Mouse (Mus musculus) kidney, postnatal 0 days (tissue): Measurements from ENCODE around the gene Pdzd9. TPM values are rescaled to one million over a fixed set of nuclear protein-coding genes. Genes with fewer than 3 reads are reported as not detected.

Experiments used
- ATAC-seq: fragments of 200-750 bp; cut with Nextera tagmentation; replicated peaks from 2 replicates; pipeline ENCODE4 v1.8.0; 2017; ENCODE audit warnings: low read depth, moderate number of reproducible peaks, moderate TSS enrichment, moderate library complexity; ENCODE audit not compliant: low FRiP score
- DNase-seq: peaks from one replicate; pipeline ENCODE4 v3.0.0-alpha.2; 2016; ENCODE audit warnings: low spot score
- H3K27ac ChIP-seq: fragments of 300-500 bp; sonication (generic); 2 replicates; pipeline ENCODE4 v1.5.1; 2014; ENCODE audit warnings: mild to moderate bottlenecking
- H3K27me3 ChIP-seq: fragments of 300-500 bp; sonication (generic); 2 replicates; pipeline ENCODE4 v1.6.1; 2014; ENCODE audit warnings: low read length, mixed read lengths; ENCODE audit not compliant: insufficient read depth
- H3K36me3 ChIP-seq: fragments of 300-500 bp; sonication (generic); 2 replicates; pipeline ENCODE4 v1.6.1; 2014; ENCODE audit warnings: low read length, mixed read lengths; ENCODE audit not compliant: insufficient read depth
- H3K4me1 ChIP-seq: fragments of 300-500 bp; sonication (generic); replicated peaks from 2 replicates; pipeline ENCODE4 v1.6.1; 2014; ENCODE audit warnings: antibody characterized with exemption, low read length, mixed read lengths; ENCODE audit not compliant: insufficient read depth
- H3K4me2 ChIP-seq: fragments of 300-500 bp; sonication (generic); 2 replicates; pipeline ENCODE4 v1.6.1; 2014; ENCODE audit warnings: mild to moderate bottlenecking, low read length, moderate library complexity, mixed read lengths
- H3K4me3 ChIP-seq: fragments of 300-500 bp; sonication (generic); replicated peaks from 2 replicates; pipeline ENCODE4 v1.5.1; 2014; ENCODE audit warnings: low read depth, low read length
- H3K9ac ChIP-seq: fragments of 300-500 bp; sonication (generic); 2 replicates; pipeline ENCODE4 v1.6.1; 2014; ENCODE audit warnings: low read depth, low read length
- H3K9me3 ChIP-seq: fragments of 300-500 bp; sonication (generic); replicated peaks from 2 replicates; pipeline ENCODE4 v1.6.1; 2016; ENCODE audit warnings: low read length, inconsistent platforms, mixed read lengths
- CTCF ChIP-seq: IDR thresholded peaks from 2 replicates; pipeline ENCODE4 v1.5.1; 2016; ENCODE audit warnings: antibody characterized with exemption, low read depth, mild to moderate bottlenecking, moderate library complexity
- WGBS: fragments of 180-500 bp; shearing (Covaris S2); extraction: QIAGEN DNeasy Blood & Tissue Kit; methylation state at CpG from one replicate; pipeline ENCODE4 v1.1.7; 2014; 5-methylcytosine and 5-hydroxymethylcytosine counted together
- polyA plus RNA-seq: library from polyadenylated mRNA; unstranded; fragments of >200 nt; fragmentation: Nextera tagmentation; extraction: Ambion mirVana; gene quantifications from 2 replicates; pipeline ENCODE4 v1.2.1, GENCODE M21; 2015

Gene Pdzd9
- polyA plus RNA-seq, 1 experiment from 2014 or later: 0.18 TPM

DNA sequence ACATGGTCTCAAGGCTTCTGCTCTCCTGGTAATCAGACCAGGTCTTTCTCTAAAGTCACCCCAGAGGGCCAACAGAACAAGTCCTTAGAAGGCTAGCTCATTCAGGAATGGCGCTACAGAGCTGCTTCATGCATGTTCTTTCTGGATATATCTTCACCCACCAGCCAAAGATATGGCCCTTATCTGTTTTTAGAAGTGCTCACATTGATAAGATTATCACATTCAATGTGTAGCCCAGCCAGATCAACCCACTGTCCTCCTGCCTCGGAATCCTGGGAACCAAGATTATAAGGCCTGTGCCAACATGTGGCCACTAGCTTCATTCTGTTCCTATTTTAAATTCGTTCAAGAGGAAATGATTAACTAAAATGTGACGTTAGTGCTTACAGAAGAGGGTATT, 11.9 kb upstream of the Pdzd9 start:
- no peaks in the 10 kb centered on the region for H3K27me3 ChIP-seq
- no peaks in the 10 kb centered on the region for H3K36me3 ChIP-seq
- no peak overlapping the region for H3K27ac ChIP-seq
- TF ChIP-seq CTCF: no peak
- DNase-seq: no peak
- no peaks in the 10 kb centered on the region for H3K4me1 ChIP-seq
- H3K4me3 ChIP-seq: no peak overlapping the region
- no peak overlapping the region for H3K9ac ChIP-seq
- H3K4me2 ChIP-seq: no peak overlapping the region
- WGBS: 65% methylated on average over 4 of the region's 4 CpGs
- ATAC-seq: no peak
- H3K9me3 ChIP-seq: no peaks in the 10 kb centered on the region

DNA sequence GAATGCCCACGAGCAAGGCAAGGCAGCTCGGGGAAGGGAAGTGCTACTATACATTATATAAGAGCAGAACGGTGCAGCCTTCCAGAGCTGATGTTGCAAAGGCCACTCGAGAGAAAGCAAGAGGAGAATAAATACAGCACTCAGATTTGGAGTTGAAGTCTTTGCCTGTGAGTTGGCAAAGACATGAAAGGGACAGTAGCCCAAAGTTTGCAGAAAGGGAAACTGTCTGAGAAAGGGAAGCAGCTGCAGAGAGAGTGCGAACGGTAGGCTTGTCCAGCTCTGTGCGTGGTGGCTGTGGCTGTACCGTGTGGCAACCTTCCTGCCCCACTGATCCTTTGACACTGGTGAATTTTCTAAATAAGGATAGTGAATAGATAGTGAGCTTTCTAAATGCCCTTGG, 8.9 kb upstream of the Pdzd9 start:
- 40% methylated on average over 8 of the region's 8 CpGs for WGBS
- Histone ChIP-seq H3K27ac (no peak overlapping the region), H3K27me3 (no peaks in the 10 kb centered on the region), H3K36me3 (no peaks in the 10 kb centered on the region), H3K4me2 (peak overlapping the region; percentile 87), H3K4me3 (peak overlapping the region; percentile 76), H3K9me3 (no peaks in the 10 kb centered on the region), H3K9ac (0 out of 2 replicates have a peak overlapping the region, but pooled peaks have one; percentile 89), H3K4me1 (no peaks in the 10 kb centered on the region)
- no peak for TF ChIP-seq CTCF
- no peak for ATAC-seq
- DNase-seq: no peak

DNA sequence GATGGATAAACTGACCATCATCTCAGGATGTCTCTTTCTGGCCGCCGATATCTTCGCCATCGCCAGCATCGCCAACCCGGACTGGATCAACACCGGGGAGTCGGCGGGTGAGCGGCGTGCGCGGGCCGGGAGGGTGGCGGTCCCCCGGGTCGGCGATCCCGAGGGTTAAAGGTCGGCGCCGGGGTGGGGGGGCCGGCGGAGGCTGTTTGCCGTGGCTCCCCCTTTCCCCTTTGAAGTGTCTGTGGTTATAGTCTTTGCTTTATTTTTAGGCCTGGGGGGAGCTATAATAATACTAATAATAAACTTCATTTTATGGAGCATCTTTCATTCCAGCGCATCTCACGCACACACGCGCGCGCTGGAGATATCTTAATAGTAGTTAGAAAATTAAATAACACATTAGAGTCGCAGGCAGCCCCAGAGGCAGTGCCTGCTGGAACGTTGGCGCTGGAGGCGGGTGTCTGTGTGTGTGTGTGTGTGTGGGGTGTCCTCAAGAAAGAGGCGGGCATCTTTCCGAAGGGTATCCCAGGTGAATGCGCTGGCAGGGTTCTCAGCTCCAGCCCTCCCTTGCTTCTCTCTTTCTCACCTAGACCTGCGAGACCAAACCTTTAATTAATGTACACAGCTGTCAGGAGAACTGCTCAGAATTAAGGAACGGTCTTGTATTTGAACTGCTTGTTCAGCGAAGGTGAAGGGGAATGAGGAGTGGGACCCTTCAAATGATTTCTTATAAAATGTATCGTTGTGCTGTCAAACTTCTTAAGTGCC, 7.8 kb upstream of the Pdzd9 start:
- H3K36me3 ChIP-seq: no peaks in the 10 kb centered on the region
- H3K4me1 ChIP-seq: no peaks in the 10 kb centered on the region
- peak overlapping the region; percentile 76 for H3K4me3 ChIP-seq
- ATAC-seq: peak; percentile 73; the same call in 1 of the 2 replicates
- H3K27ac ChIP-seq: peak overlapping the region; percentile 69
- H3K9ac ChIP-seq: peak overlapping the region; percentile 89
- no peak for TF ChIP-seq CTCF
- no peaks in the 10 kb centered on the region for H3K9me3 ChIP-seq
- DNase-seq: peak; percentile 38
- H3K27me3 ChIP-seq: no peaks in the 10 kb centered on the region
- 1% methylated on average over 42 of the region's 42 CpGs for WGBS
- peak overlapping the region; percentile 87 for H3K4me2 ChIP-seq

- peak within 1 kb of the TSS; percentile 76 for H3K4me3 ChIP-seq
- ATAC-seq (peak; percentile 96), DNase-seq (peak; percentile 76)
- H3K4me2 ChIP-seq: peak within 1 kb of the TSS; percentile 87
- under 1% methylated on average over 44 of the region's 44 CpGs for WGBS
- H3K27ac ChIP-seq: peak within 1 kb of the TSS; percentile 69
- no peaks in the 10 kb centered on the region for H3K9me3 ChIP-seq
- H3K36me3 ChIP-seq: no peaks in the 10 kb centered on the region
- no peaks in the 10 kb centered on the region for H3K27me3 ChIP-seq
- H3K4me1 ChIP-seq: no peaks in the 10 kb centered on the region
- TF ChIP-seq CTCF: no peak
- H3K9ac ChIP-seq: peak within 1 kb of the TSS; percentile 89
Measured at GRCm38 (mm10) chr7:120677001-120677643, 7.0 kb upstream of the Pdzd9 start, which contains the start of gene Mosmo. TSS of gene Mosmo (plus strand) at chr7:120677618.

DNA sequence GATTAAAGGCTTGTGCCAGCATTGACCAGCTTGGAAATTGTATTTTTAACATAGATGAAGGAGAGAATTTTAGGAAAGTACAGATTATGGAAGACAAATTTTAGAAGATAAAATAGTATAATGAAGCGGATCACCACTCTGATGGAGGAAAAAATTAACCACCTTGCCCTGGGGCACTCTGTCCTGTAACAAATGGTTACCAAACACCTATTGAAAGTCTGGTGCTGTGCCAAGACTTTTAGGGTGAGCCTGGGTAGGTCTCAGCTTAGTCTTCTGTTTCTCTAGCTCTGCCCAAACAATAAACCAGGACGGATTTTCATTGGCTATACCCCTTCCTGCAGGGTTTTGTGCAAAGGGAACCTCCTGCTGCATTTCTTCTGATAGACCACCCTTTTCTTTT, 1.1 kb upstream of the Pdzd9 start:
- no peaks in the 10 kb centered on the region for H3K27me3 ChIP-seq
- ATAC-seq (no peak), DNase-seq (no peak)
- H3K4me3 ChIP-seq: no peak overlapping the region
- H3K4me2 ChIP-seq: no peak overlapping the region
- no peaks in the 10 kb centered on the region for H3K36me3 ChIP-seq
- no peaks in the 10 kb centered on the region for H3K4me1 ChIP-seq
- WGBS: 63% methylated on average over 2 of the region's 2 CpGs
- H3K27ac ChIP-seq: no peak overlapping the region
- H3K9ac ChIP-seq: no peak overlapping the region
- TF ChIP-seq CTCF: no peak
- no peaks in the 10 kb centered on the region for H3K9me3 ChIP-seq

GRCm38 (mm10) chr7:120662079-120662478, 8.1 kb downstream of the Pdzd9 start:
- H3K36me3 ChIP-seq: peaks cover 27% of the 10 kb centered on the region
- ATAC-seq: no peak
- no peak overlapping the region for H3K9ac ChIP-seq
- no peaks in the 10 kb centered on the region for H3K4me1 ChIP-seq
- TF ChIP-seq CTCF: no peak
- H3K9me3 ChIP-seq: no peaks in the 10 kb centered on the region
- no peak overlapping the region for H3K27ac ChIP-seq
- WGBS: 94% methylated on average over 4 of the region's 4 CpGs
- H3K4me2 ChIP-seq: no peak overlapping the region
- no peak for DNase-seq
- H3K4me3 ChIP-seq: no peak overlapping the region
- no peaks in the 10 kb centered on the region for H3K27me3 ChIP-seq
